Mouse (Mus musculus) gastrocnemius, adult 2 months (tissue): ENCODE results near the gene Krt222. TPM values are rescaled to one million over a fixed set of nuclear protein-coding genes. Genes with fewer than 3 reads are reported as not detected.
"Not testable (repeated sequence)": the region's sequence is repeated elsewhere in the genome, so short reads cannot be mapped to it uniquely, and the experiment has no call there.

ENCODE experiments used
- DNase-seq: peaks from one replicate; pipeline ENCODE4 v3.0.0; 2022
- H3K27ac ChIP-seq: fragments of 200-600 bp; 2 replicates; pipeline ENCODE4 v1.8.1; 2022; ENCODE audit warnings: mild to moderate bottlenecking
- H3K4me3 ChIP-seq: fragments of 200-600 bp; 2 replicates; pipeline ENCODE4 v1.8.1; 2022; ENCODE audit warnings: mild to moderate bottlenecking, moderate library complexity
- CTCF ChIP-seq: fragments of 200-600 bp; IDR thresholded peaks from 2 replicates; pipeline ENCODE4 v1.8.1; 2022; ENCODE audit warnings: antibody characterized with exemption, mild to moderate bottlenecking, moderate library complexity
- intact Hi-C: fragments of 180-260 bp; cut with DNase I; formaldehyde crosslinking; loops from one replicate; pipeline ENCODE4 v1.15.1; 2025
- total RNA-seq, 2 experiments: library from RNA; stranded (reverse); gene quantifications; 2 replicates each; pipeline ENCODE4 v1.2.3; 2021

The Krt222 gene
- total RNA-seq, 2 experiments from 2014 or later, result 2.0 to 6.1 TPM

DNA sequence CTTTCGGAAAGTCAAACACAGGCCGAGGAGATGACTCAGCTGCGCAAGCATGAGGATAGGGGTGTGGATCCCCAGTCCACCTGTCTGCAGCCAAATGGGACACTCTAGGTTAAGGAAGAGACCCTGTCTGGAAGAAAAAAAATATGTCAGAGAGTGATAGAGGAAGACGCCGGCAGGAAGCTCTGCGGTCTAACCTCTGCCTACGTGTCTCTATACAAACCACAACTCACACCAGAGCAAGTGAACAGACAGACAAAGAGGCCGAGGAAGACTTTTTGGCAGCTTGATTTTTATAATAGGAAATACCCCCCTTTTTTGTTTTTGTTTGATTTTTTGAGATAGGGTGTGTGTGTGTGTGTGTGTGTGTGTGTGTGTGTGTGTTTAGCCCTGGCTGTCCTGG lies 11.4 kb upstream of the Krt222 start:
- no peak overlapping the region for H3K4me3 ChIP-seq
- no peak for TF ChIP-seq CTCF
- H3K27ac ChIP-seq, result no peak overlapping the region
- intact Hi-C loops, result no loop called here
- no peak for DNase-seq

DNA sequence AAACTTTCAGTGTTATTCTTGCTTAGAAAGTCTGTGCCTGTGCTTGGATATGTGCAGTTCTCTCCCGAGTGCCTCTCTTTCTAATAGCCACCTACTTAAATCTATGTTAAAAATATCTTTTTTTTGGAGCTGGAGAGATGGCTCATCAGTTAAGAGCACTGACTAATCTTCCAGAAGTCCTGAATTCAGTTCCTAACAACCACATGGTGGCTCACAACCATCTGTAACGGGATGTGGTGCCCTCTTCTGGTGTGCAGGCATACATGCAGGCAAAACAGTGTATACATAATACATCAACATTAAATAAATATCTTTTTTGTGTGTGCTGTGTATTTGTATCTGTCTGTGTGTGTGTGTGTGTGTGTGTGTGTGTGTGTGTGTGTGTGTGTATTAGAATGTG lies 10.0 kb upstream of the Krt222 start:
- intact Hi-C loops, result loop anchor here (5.0 kb wide), 1 partner anchor 43 kb away; no protein-coding TSS in a partner anchor
- H3K27ac ChIP-seq, result no peak overlapping the region
- no peak overlapping the region for H3K4me3 ChIP-seq
- DNase-seq, result no peak
- peak; percentile 7; the same call in 1 of the 2 replicates for TF ChIP-seq CTCF

DNA sequence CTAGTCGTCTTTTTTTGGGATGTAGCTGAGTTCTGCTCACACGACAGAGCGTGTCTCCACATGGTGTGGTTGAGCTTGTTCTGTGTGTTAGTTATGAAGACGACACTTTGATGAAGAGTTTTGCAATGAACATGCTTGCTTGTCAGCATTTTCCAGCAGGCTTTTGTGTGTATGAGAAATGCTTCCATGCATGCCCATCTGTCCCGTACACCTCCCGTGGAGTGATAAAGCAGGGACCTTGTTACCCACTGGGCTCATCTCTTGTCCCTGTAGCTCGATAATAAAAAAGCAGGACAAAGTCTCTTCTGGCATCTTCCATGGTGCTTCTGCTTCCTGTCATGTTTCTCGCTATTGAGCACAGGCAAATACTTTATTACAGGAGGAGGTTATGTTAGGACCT lies 8.8 kb upstream of the Krt222 start:
- Histone ChIP-seq H3K27ac (no peak overlapping the region), H3K4me3 (no peak overlapping the region)
- DNase-seq, result no peak
- no peak for TF ChIP-seq CTCF
- intact Hi-C loops, result loop anchor here (5.0 kb wide), 1 partner anchor 45 kb away; no protein-coding TSS in a partner anchor

DNA sequence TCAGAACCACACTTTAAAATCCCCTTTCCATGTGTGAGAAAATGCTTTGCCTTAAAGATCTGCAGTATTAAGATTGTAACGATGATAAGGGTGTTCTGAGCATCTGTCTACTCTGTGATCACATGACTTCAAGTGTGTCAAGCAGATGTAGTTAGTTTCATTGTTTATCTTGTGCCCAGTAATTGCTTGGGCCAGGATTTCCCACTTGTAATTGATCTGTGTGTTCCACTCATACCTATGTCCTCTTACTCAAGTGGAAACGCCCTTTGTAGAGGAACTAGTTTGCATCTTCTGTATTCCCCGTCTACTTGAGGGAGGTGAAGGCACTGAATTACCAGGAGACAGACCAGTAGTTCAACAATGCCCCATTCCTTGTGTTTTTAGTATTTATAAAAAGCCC lies 6.8 kb upstream of the Krt222 start:
- no peak overlapping the region for H3K4me3 ChIP-seq
- H3K27ac ChIP-seq, result no peak overlapping the region
- intact Hi-C loops, result loop anchor here (5.0 kb wide), 1 partner anchor 47 kb away; no protein-coding TSS in a partner anchor
- no peak for DNase-seq
- TF ChIP-seq CTCF, result no peak

DNA sequence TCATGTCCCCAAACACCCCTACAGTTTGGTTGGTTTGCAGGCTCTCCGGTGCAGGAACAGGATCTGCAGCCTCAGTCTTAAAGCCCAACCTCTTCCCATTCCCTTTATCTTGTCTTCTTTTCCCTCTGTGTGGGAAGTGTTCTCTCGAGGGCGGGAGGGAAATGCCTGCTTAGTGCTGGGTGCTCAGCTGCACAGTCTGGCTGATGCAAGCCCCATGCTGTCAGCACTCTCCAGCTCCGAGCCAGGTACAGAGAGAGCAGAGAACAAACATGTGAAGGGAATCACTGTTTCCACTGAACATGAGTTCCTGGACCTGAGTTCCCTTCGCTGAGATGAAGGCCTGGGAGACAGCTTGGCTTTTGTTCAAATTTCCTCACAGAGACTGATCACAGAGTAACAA lies 6.4 kb upstream of the Krt222 start:
- no peak for TF ChIP-seq CTCF
- intact Hi-C loops, result loop anchor here (5.0 kb wide), 1 partner anchor 47 kb away; no protein-coding TSS in a partner anchor

DNA sequence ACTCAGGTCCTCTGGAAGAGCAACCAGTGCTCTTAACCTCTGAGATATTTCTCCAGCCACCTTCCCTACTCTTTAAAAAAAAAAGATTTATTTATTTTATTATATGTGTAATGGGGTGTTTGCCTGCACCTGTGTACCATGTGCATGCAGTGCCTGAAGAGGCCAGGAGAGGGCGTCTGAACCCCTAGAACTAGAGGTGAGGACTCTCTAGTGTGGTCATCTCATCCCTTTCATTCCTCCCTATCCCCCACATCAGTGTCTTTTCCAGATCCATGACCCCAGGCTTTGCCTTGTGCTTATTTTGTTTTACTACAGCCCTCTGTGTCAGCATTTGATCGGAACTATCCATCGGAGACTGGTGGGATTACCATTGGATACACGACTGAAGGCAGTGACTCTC lies 5.2 kb upstream of the Krt222 start:
- intact Hi-C loops, result loop anchor here (5.0 kb wide), 1 partner anchor 62 kb away; no protein-coding TSS in a partner anchor
- Histone ChIP-seq H3K4me3 (no peak overlapping the region), H3K27ac (no peak overlapping the region)
- peak; percentile 54 for TF ChIP-seq CTCF
- no peak for DNase-seq

More for the DNA sequence above, 6.4 kb upstream of the Krt222 start:
- no peak for DNase-seq
- Histone ChIP-seq H3K4me3 (no peak overlapping the region), H3K27ac (no peak overlapping the region)

DNA sequence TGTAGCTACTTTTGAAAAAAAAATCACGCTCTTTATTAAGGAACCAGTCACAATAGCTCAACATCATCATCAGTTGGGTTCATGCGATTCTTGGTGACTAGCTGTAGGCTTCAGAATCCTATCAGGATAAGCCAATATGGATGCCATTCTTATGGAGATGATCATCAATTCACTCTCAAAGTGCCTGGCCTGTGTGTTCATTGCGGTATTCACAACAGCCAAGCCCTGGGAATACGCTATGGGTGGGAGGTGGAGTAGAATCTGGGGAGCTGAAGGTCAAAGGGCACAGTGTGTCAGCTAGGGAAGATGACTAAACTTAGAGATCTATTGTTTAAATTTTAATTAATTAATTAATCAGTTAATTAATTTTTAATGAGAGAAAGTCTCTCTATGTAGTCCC lies 4.0 kb upstream of the Krt222 start:
- intact Hi-C loops, result loop anchor here (5.0 kb wide), 1 partner anchor 61 kb away; no protein-coding TSS in a partner anchor
- no peak for DNase-seq
- H3K27ac ChIP-seq, result no peak overlapping the region
- no peak overlapping the region for H3K4me3 ChIP-seq
- TF ChIP-seq CTCF, result no peak

DNA sequence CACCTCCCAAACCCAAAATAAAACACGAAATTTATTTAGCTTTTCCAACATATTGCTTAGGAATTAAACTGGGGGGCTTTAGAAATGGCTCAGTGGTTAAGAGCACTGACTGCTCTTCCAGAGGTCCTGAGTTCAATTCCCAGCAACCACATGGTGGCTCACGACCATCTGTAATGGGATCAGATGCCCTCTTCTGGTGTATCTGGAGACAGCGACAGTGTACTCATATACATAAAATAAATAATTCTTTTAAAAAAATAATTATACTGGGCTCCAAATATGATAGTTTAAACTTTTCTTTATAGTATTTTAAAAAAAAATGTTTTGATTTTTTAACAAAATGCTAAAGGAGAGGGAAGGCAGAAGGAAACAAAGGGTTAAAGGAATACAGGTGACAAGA lies 634 bp upstream of the Krt222 start:
- intact Hi-C loops, result loop anchor here (5.0 kb wide), 1 partner anchor 37 kb away; no protein-coding TSS in a partner anchor
- H3K27ac ChIP-seq, result not testable (repeated sequence)
- peak; percentile 39 for TF ChIP-seq CTCF

DNA sequence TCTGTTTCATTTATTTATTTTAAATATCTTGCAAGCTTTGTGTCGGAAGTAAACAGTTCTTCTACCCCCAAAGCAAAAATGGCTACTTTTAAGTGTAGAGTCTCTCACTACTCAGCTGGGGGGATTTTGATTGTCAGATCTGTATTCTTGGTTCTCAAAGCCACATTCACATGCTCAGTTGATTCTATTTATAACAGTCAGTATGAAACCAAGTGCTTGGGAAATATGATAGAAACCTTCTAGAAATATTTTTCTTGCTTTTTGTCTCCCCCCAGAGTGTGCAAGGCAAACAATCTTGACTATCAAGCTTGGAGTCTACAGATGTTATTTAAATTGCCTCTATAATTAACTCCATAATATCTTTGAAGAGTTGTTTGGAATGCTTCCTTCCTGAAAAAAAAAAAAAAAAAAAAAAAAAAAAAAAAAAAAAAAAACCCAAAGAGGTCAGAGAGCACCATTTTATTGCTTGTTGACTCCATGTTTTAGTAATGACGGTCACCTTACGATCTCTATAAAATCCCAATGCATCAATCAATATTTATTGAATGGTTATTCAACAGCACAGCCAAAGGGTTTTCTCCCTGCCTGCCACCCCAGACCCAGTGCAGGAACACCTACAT lies 575 bp downstream of the Krt222 start:
- no peak for TF ChIP-seq CTCF
- intact Hi-C loops, result loop anchor here (5.0 kb wide), 1 partner anchor 36 kb away; no protein-coding TSS in a partner anchor
- DNase-seq, result no peak
- H3K4me3 ChIP-seq, result peak overlapping the region; percentile 73
- H3K27ac ChIP-seq, result peak overlapping the region; percentile 81

More for the DNA sequence above, 634 bp upstream of the Krt222 start:
- DNase-seq, result not testable (repeated sequence)
- H3K4me3 ChIP-seq, result peak overlapping the region; percentile 73; the same call in 1 of the 2 replicates

DNA sequence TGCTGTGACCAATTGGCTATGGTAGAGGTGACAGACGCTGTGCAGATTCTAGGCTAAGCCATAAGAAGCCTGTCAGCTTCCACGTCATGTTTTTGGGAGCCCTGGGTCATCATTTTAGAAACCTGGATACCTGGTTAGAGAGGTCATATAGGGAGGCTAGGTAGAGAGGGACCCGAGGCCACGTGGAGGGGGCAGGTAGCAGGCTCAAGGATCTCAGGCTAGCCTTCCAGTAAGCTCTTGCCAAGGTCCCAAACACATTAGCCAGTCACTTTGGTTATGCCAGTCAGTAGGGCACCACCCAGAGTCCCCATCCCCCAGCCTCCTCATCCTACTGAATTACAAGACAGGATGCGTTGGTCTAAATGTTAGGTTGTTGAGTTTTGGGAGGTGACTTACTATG lies 1.8 kb downstream of the Krt222 start:
- Histone ChIP-seq H3K4me3 (no peak overlapping the region), H3K27ac (no peak overlapping the region)
- intact Hi-C loops, result loop anchor here (5.0 kb wide), 1 partner anchor 35 kb away; no protein-coding TSS in a partner anchor
- DNase-seq, result no peak
- no peak for TF ChIP-seq CTCF

DNA sequence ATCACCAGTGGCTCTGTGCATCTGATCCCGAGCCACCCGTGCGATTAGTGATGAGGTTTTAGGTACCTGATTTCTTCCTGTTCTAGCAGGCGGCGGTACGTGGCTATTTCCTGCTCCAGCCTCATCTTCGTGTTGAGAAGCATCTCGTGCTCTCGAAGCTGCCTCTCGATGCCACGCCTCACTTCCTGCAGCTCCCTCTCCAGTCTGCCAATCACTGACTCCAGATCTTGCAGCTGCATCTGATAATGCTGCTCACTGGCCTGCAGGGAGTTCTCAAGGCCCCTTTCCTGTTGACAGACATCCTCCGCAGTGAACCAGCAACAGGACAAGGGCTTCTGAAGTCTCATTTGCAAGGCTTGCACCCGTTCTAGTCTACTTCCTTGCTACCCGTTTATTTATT lies 5.4 kb downstream of the Krt222 start:
- intact Hi-C loops, result no loop called here
- TF ChIP-seq CTCF, result no peak
- Histone ChIP-seq H3K4me3 (no peak overlapping the region), H3K27ac (no peak overlapping the region)
- no peak for DNase-seq

DNA sequence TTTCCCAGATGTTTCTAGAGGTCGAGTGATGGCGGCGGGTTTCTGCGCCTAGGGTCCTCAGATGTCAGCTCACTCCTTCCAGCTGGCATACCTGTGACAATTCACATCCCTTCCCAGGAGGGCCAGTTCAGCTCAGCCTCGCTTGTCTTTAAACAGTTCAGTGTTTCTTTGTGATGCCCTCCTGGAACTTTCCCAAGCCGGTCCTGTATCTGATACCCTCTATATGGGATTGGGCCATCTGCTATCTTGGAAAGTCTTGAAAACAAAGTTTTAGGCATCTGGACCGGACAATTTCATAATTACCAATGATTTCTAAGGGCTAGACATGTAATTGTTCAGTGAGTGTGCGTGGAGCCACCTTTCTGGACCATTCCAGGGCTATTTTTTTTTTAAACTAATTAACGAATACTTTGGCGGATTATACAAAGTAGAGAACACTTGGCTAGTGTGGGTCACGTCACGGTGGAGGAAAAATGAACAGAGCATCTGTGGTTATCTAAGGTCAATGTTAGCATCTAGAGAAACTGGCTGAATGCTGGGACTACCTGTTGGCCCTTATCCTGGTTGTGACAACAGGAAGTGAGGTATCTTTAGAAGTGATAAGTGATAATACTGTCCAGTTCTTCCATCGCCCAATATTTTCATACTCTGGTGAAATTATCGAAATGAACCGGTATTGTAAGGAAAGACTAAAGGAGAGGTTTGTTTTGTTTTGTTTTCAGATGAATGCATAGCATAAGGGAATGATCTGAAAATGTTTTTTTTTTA lies 12.7 kb downstream of the Krt222 start:
- intact Hi-C loops, result no loop called here
- TF ChIP-seq CTCF, result no peak
- peak overlapping the region; percentile 99 for H3K27ac ChIP-seq
- peak overlapping the region; percentile 99 for H3K4me3 ChIP-seq
- no peak for DNase-seq

DNA sequence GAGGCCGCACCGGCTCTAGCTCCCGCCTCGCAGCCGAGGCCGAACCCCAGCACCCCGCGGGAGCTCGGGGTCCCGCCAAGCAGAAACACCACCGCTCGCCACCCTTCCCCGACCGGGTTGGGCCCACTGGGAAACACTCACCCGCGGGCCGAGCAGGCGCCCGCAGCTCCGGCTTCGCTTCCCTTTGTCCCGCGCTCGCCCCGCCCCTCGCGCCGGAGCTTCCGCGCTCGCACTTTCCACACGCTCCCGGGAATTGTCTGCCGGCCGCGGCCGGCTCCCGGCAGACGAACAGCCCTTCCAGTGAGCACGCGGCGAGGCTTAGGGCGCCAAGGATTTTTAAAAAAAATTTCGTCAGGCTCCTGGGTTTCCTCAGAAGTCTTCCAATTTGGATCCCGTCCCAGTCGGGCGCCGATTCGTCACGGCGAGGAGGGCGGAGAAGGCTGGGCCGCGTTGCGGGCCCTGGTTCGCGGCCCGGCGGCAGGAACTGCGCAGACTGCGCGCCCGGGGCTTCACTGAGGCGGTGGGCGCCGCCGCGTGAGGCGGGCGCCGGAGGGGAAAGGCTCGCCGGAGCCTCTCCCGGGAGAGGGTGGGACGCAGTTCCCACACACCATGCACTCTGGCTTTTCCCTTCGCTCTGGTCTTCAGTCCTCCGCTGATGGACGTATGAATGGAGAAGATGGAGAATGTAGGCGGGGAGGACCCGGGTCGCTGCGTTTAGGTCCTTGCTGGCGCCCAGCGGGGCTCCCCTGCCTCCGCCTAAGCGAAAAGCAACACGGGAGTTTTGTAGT lies 13.4 kb downstream of the Krt222 start, which contains the start of gene Smarce1:
Gene Smarce1 (minus strand): TSS at position 757 of the 788 bp plus-strand sequence.
- no peak for TF ChIP-seq CTCF
- peak; percentile 87 for DNase-seq
- peak within 1 kb of the TSS; percentile 99 for H3K4me3 ChIP-seq
- H3K27ac ChIP-seq, result peak within 1 kb of the TSS; percentile 99
- intact Hi-C loops, result no loop called here
